Mouse (Mus musculus) limb, embryonic 14.5 days (tissue): ENCODE measurements around the gene Cideb. TPM values are rescaled to one million over a fixed set of nuclear protein-coding genes. Genes with fewer than 3 reads are reported as not detected.

ENCODE experiments used
- ATAC-seq: fragments of 200-750 bp; cut with Nextera tagmentation; 2 replicates; pipeline ENCODE4 v1.8.0; 2017; ENCODE audit warnings: low read depth, moderate number of reproducible peaks, moderate TSS enrichment; ENCODE audit not compliant: low FRiP score
- DNase-seq: peaks from one replicate; pipeline ENCODE4 v3.0.0-alpha.2; 2015; ENCODE audit warnings: low spot score
- H3K27ac ChIP-seq: fragments of 300-500 bp; sonication (generic); replicated peaks from 2 replicates; pipeline ENCODE4 v1.5.1; 2014; ENCODE audit warnings: low read depth, mild to moderate bottlenecking, low read length, moderate library complexity, mixed read lengths
- H3K27me3 ChIP-seq: fragments of 300-500 bp; sonication (generic); 2 replicates; pipeline ENCODE4 v1.6.1; 2014; ENCODE audit warnings: low read length, mixed read lengths; ENCODE audit not compliant: control insufficient read depth, insufficient read depth
- H3K36me3 ChIP-seq: fragments of 300-500 bp; sonication (generic); 2 replicates; pipeline ENCODE4 v1.6.1; 2014; ENCODE audit warnings: mild to moderate bottlenecking, low read length, moderate library complexity, mixed read lengths; ENCODE audit not compliant: control insufficient read depth, insufficient read depth
- H3K4me1 ChIP-seq: fragments of 300-500 bp; sonication (generic); 2 replicates; pipeline ENCODE4 v1.6.1; 2014; ENCODE audit warnings: antibody characterized with exemption, low read length, mixed read lengths; ENCODE audit not compliant: control insufficient read depth, insufficient read depth
- H3K4me2 ChIP-seq: fragments of 300-500 bp; sonication (generic); replicated peaks from 2 replicates; pipeline ENCODE4 v1.6.1; 2014; ENCODE audit warnings: low read depth, mild to moderate bottlenecking, low read length, moderate library complexity; ENCODE audit not compliant: severe bottlenecking
- H3K4me3 ChIP-seq: fragments of 300-500 bp; sonication (generic); replicated peaks from 2 replicates; pipeline ENCODE4 v1.5.1; 2014; ENCODE audit warnings: low read length
- H3K9ac ChIP-seq: fragments of 300-500 bp; sonication (generic); 2 replicates; pipeline ENCODE4 v1.6.1; 2014; ENCODE audit warnings: mild to moderate bottlenecking, low read depth, low read length, moderate library complexity; ENCODE audit not compliant: severe bottlenecking
- H3K9me3 ChIP-seq: fragments of 300-500 bp; sonication (generic); 2 replicates; pipeline ENCODE4 v1.6.1; 2016; ENCODE audit warnings: low read length; ENCODE audit not compliant: control insufficient read depth
- POLR2A ChIP-seq: fragments of 200-500 bp; IDR thresholded peaks from 2 replicates; pipeline ENCODE4 v1.8.0; 2012; ENCODE audit warnings: inconsistent platforms, mild to moderate bottlenecking, moderate library complexity, borderline replicate concordance; ENCODE audit not compliant: insufficient read depth, insufficient read length; ENCODE audit errors: extremely low read depth
- WGBS: fragments of 180-500 bp; shearing (Covaris S2); extraction: QIAGEN DNeasy Blood & Tissue Kit; methylation state at CpG from one replicate; pipeline ENCODE4 v1.1.7; 2014; 5-methylcytosine and 5-hydroxymethylcytosine counted together
- polyA plus RNA-seq, 2 experiments: library from polyadenylated mRNA; depleted of rRNA in 1 of 2; stranded (reverse) in 1 of 2; unstranded in 1 of 2; fragments of >200 nt; fragmentation: Nextera tagmentation in 1 of 2; extraction: Ambion mirVana in 1 of 2; gene quantifications; 2 replicates each; pipeline versions ENCODE4 v1.2.1 to v1.2.3; 2012 to 2014

Gene Cideb
- polyA plus RNA-seq, 2 experiments = 0.41 to 2.1 TPM

- Histone ChIP-seq H3K36me3 (peaks cover 17% of the 10 kb centered on the region; the same call in 1 of the 2 replicates), H3K27me3 (peaks cover 5% of the 10 kb centered on the region; the same call in 1 of the 2 replicates), H3K4me2 (peak overlapping the region; percentile 44), H3K4me3 (peak overlapping the region; percentile 15; the same call in 1 of the 2 replicates), H3K9me3 (no peaks in the 10 kb centered on the region), H3K9ac (no peak overlapping the region), H3K27ac (no peak overlapping the region), H3K4me1 (peaks cover 19% of the 10 kb centered on the region)
- no peak for TF ChIP-seq POLR2A
- WGBS = 14% methylated on average over 14 of the region's 14 CpGs
- DNase-seq (peak; percentile 90), ATAC-seq (peak; percentile 59; the same call in 1 of the 2 replicates)
These were observed 23.1 kb upstream of the Cideb start for GRCm38 (mm10) chr14:55781310-55781709.

GRCm38 (mm10) chr14:55780736-55781135, 22.5 kb upstream of the Cideb start:
- peaks cover 5% of the 10 kb centered on the region; the same call in 1 of the 2 replicates for H3K27me3 ChIP-seq
- no peak overlapping the region for H3K9ac ChIP-seq
- no peak overlapping the region for H3K4me2 ChIP-seq
- H3K36me3 ChIP-seq = peaks cover 15% of the 10 kb centered on the region; the same call in 1 of the 2 replicates
- DNase-seq (no peak), ATAC-seq (no peak)
- WGBS = 81% methylated on average over 11 of the region's 11 CpGs
- peaks cover 19% of the 10 kb centered on the region for H3K4me1 ChIP-seq
- no peak overlapping the region for H3K4me3 ChIP-seq
- no peak for TF ChIP-seq POLR2A
- no peak overlapping the region for H3K27ac ChIP-seq
- no peaks in the 10 kb centered on the region for H3K9me3 ChIP-seq

GRCm38 (mm10) chr14:55779656-55780055, 21.4 kb upstream of the Cideb start:
- no peak overlapping the region for H3K4me2 ChIP-seq
- H3K4me3 ChIP-seq = no peak overlapping the region
- H3K27me3 ChIP-seq = no peaks in the 10 kb centered on the region
- H3K4me1 ChIP-seq = peaks cover 19% of the 10 kb centered on the region
- no peak overlapping the region for H3K27ac ChIP-seq
- 60% methylated on average over 16 of the region's 16 CpGs for WGBS
- H3K36me3 ChIP-seq = peaks cover 17% of the 10 kb centered on the region; the same call in 1 of the 2 replicates
- H3K9ac ChIP-seq = no peak overlapping the region
- no peaks in the 10 kb centered on the region for H3K9me3 ChIP-seq
- ATAC-seq = no peak
- no peak for TF ChIP-seq POLR2A
- no peak for DNase-seq

- TF ChIP-seq POLR2A = no peak
- Histone ChIP-seq H3K36me3 (peaks cover 21% of the 10 kb centered on the region; the same call in 1 of the 2 replicates), H3K9me3 (no peaks in the 10 kb centered on the region), H3K27me3 (no peaks in the 10 kb centered on the region), H3K4me3 (no peak overlapping the region), H3K4me2 (no peak overlapping the region), H3K4me1 (peaks cover 15% of the 10 kb centered on the region), H3K9ac (no peak overlapping the region), H3K27ac (no peak overlapping the region)
- 90% methylated on average over 15 of the region's 15 CpGs for WGBS
- DNase-seq (no peak), ATAC-seq (no peak)
These were observed 20.4 kb upstream of the Cideb start for GRCm38 (mm10) chr14:55778686-55779085.

GRCm38 (mm10) chr14:55777806-55778205, 19.5 kb upstream of the Cideb start:
- Histone ChIP-seq H3K9me3 (no peaks in the 10 kb centered on the region), H3K27ac (no peak overlapping the region), H3K27me3 (no peaks in the 10 kb centered on the region), H3K4me1 (peaks cover 14% of the 10 kb centered on the region), H3K9ac (no peak overlapping the region), H3K4me2 (no peak overlapping the region), H3K36me3 (peaks cover 21% of the 10 kb centered on the region; the same call in 1 of the 2 replicates), H3K4me3 (no peak overlapping the region)
- no peak for DNase-seq
- no peak for ATAC-seq
- no peak for TF ChIP-seq POLR2A
- 92% methylated on average over 11 of the region's 11 CpGs for WGBS

GRCm38 (mm10) chr14:55777176-55777575, 18.9 kb upstream of the Cideb start:
- Histone ChIP-seq H3K9ac (no peak overlapping the region), H3K4me2 (no peak overlapping the region), H3K4me3 (no peak overlapping the region), H3K27me3 (no peaks in the 10 kb centered on the region), H3K27ac (no peak overlapping the region), H3K36me3 (peaks cover 22% of the 10 kb centered on the region; the same call in 1 of the 2 replicates), H3K9me3 (no peaks in the 10 kb centered on the region), H3K4me1 (peaks cover 8% of the 10 kb centered on the region)
- no peak for TF ChIP-seq POLR2A
- ATAC-seq (no peak), DNase-seq (no peak)
- WGBS = 37% methylated on average over 3 of the region's 3 CpGs
